Mouse (Mus musculus) bone marrow, adult 2 months (tissue): ENCODE measurements at regions not wholly inside any gene's neighbourhood (a gene's known extent, or its start where the extent isn't known, plus 50 kb on each side); places are given as distances from the start of the nearest gene placed in this dataset.

Source experiments
- CTCF ChIP-seq: fragments of 200-500 bp; IDR thresholded peaks from 2 replicates; pipeline ENCODE4 v1.5.1; 2011; ENCODE audit warnings: low read length, control low read depth; ENCODE audit not compliant: control insufficient read depth, insufficient read depth
- POLR2A ChIP-seq: fragments of 200-500 bp; IDR thresholded peaks from 2 replicates; pipeline ENCODE4 v1.6.1; 2011; ENCODE audit warnings: low read depth, mild to moderate bottlenecking, control low read depth, low read length, borderline replicate concordance; ENCODE audit not compliant: control insufficient read depth

- TF ChIP-seq CTCF (no peak), POLR2A (no peak)
Observed at GRCm38 (mm10) chr12:69446085-69446467, 73.8 kb upstream of the Gm9887 start.
